ENCODE assay signal across 8 mouse cellular contexts in genomic region chr6:128032252-128033171, GRCm38 (mm10).
DNase-seq lines count a peak whose midpoint lies in the region; ATAC-seq and TF ChIP-seq lines count a peak whose summit lies in the region.

No protein-coding gene starts in this region.

- no peaks in the 10 kb centered on the region for H3K9me3 ChIP-seq in liver, embryonic 12.5 days (replicated peaks)
- H3K9me3 ChIP-seq in intestine, postnatal 0 days (ENCODE audit: control insufficient read depth), result no peaks in the 10 kb centered on the region
- H3K9me3 ChIP-seq in limb, embryonic 11.5 days (ENCODE audit: control insufficient read depth, low read length), result no peaks in the 10 kb centered on the region
- no peaks in the 10 kb centered on the region for H3K9me3 ChIP-seq in midbrain, postnatal 0 days (ENCODE audit: low read length)

- peaks cover 21% of the 10 kb centered on the region for H3K4me1 ChIP-seq in liver, embryonic 12.5 days
- 0 out of 2 replicates have a peak, but pooled peaks cover 3% of the 10 kb centered on the region for H3K4me1 ChIP-seq in intestine, postnatal 0 days (replicated peaks; ENCODE audit: control insufficient read depth, insufficient read depth, low read length)
- H3K4me1 ChIP-seq in limb, embryonic 11.5 days (ENCODE audit: control insufficient read depth, insufficient read depth, low read length), result peaks cover 40% of the 10 kb centered on the region
- peaks cover 16% of the 10 kb centered on the region; the same call in 1 of the 2 replicates for H3K4me1 ChIP-seq in midbrain, postnatal 0 days (ENCODE audit: insufficient read depth, low read length)

- no peak overlapping the region for H3K4me2 ChIP-seq in liver, embryonic 12.5 days
- peak overlapping the region; percentile 87 for H3K4me2 ChIP-seq in intestine, postnatal 0 days (replicated peaks; ENCODE audit: low read depth)
- H3K4me2 ChIP-seq in limb, embryonic 11.5 days (ENCODE audit: low read depth, severe bottlenecking), result peak overlapping the region; percentile 100
- peak overlapping the region; percentile 91 for H3K4me2 ChIP-seq in midbrain, postnatal 0 days (ENCODE audit: low read depth, low read length, poor library complexity, severe bottlenecking)

- no peaks in the 10 kb centered on the region for H3K36me3 ChIP-seq in liver, embryonic 12.5 days
- H3K36me3 ChIP-seq in intestine, postnatal 0 days (ENCODE audit: control insufficient read depth, insufficient read depth), result no peaks in the 10 kb centered on the region
- no peaks in the 10 kb centered on the region for H3K36me3 ChIP-seq in limb, embryonic 11.5 days (ENCODE audit: control insufficient read depth, insufficient read depth, low read length)
- no peaks in the 10 kb centered on the region for H3K36me3 ChIP-seq in midbrain, postnatal 0 days (ENCODE audit: insufficient read depth, low read length)

- peak; percentile 91 for TF ChIP-seq CTCF in intestine, postnatal 0 days (IDR thresholded peaks at IDR 0.05; ENCODE audit: low read depth)
- peak; percentile 91 for TF ChIP-seq CTCF in midbrain, postnatal 0 days (IDR thresholded peaks at IDR 0.05)

- 28% methylated on average over 16 of the region's 16 CpGs for WGBS in liver, embryonic 12.5 days (ENCODE audit: insufficient replicate concordance)
- WGBS in intestine, postnatal 0 days, result 33% methylated on average over 16 of the region's 16 CpGs
- WGBS in limb, embryonic 11.5 days, result 30% methylated on average over 16 of the region's 16 CpGs
- WGBS in midbrain, postnatal 0 days, result 33% methylated on average over 16 of the region's 16 CpGs

- peak; percentile 66 for DNase-seq in liver
- peak; percentile 93 for DNase-seq in embryo, embryonic 10.5 days (ENCODE audit: low spot score)
- peak; percentile 9 for DNase-seq in gonadal fat pad, adult 2 months (ENCODE audit: low read depth)
- peak; percentile 94 for DNase-seq in limb, embryonic 11.5 days (ENCODE audit: low spot score)
- peak; percentile 81 for DNase-seq in midbrain, postnatal 0 days (ENCODE audit: low spot score)
- peak; percentile 45 to 81 for DNase-seq in spleen, postnatal 4 days (ENCODE audit: low spot score in 2 of 2)

- no peak for ATAC-seq in liver, embryonic 12.5 days
- no peak for ATAC-seq in intestine, postnatal 0 days
- no peak for ATAC-seq in limb, embryonic 11.5 days (ENCODE audit: insufficient number of reproducible peaks, low FRiP score, low TSS enrichment, low read depth)
- no peak for ATAC-seq in midbrain, postnatal 0 days (ENCODE audit: low FRiP score)

- H3K4me3 ChIP-seq in liver, embryonic 12.5 days, result no peak overlapping the region
- H3K4me3 ChIP-seq in intestine, postnatal 0 days (ENCODE audit: low read depth, low read length), result no peak overlapping the region; the same call in 1 of the 2 replicates
- H3K4me3 ChIP-seq in limb, embryonic 11.5 days (ENCODE audit: low read depth, low read length), result peak overlapping the region; percentile 51; the same call in 1 of the 2 replicates
- H3K4me3 ChIP-seq in midbrain, postnatal 0 days (ENCODE audit: low read depth, low read length), result peak overlapping the region; percentile 48

- H3K27me3 ChIP-seq in liver, embryonic 12.5 days (replicated peaks), result peaks cover 50% of the 10 kb centered on the region
- H3K27me3 ChIP-seq in intestine, postnatal 0 days (replicated peaks; ENCODE audit: control insufficient read depth, insufficient read depth, low read length), result peaks cover 27% of the 10 kb centered on the region
- H3K27me3 ChIP-seq in limb, embryonic 11.5 days (ENCODE audit: control insufficient read depth, insufficient read depth, low read length), result peaks cover 4% of the 10 kb centered on the region; the same call in 1 of the 2 replicates
- H3K27me3 ChIP-seq in midbrain, postnatal 0 days (ENCODE audit: insufficient read depth, low read length), result no peaks in the 10 kb centered on the region

- no peak overlapping the region for H3K27ac ChIP-seq in liver, embryonic 12.5 days
- H3K27ac ChIP-seq in intestine, postnatal 0 days (ENCODE audit: low read depth, low read length), result no peak overlapping the region
- H3K27ac ChIP-seq in limb, embryonic 11.5 days (replicated peaks; ENCODE audit: low read depth, low read length), result no peak overlapping the region
- no peak overlapping the region for H3K27ac ChIP-seq in midbrain, postnatal 0 days (ENCODE audit: low read depth, low read length)

- no peak overlapping the region for H3K9ac ChIP-seq in liver, embryonic 12.5 days
- no peak overlapping the region for H3K9ac ChIP-seq in intestine, postnatal 0 days (ENCODE audit: low read depth, low read length)
- H3K9ac ChIP-seq in limb, embryonic 11.5 days (ENCODE audit: low read length), result no peak overlapping the region; the same call in 1 of the 2 replicates
- 0 out of 2 replicates have a peak overlapping the region, but pooled peaks have one; percentile 69 for H3K9ac ChIP-seq in midbrain, postnatal 0 days (replicated peaks; ENCODE audit: low read length, poor library complexity, severe bottlenecking)

Comparison
In these comparisons a context has a peak if more than half of its experiments do, and no peak if none do; other contexts are left out.
1. DNase-seq: peak in every context shown above with its lines; median percentile 94 in limb, embryonic 11.5 days; 93 in embryo, embryonic 10.5 days; 81 in midbrain, postnatal 0 days; 66 in liver; 63 in spleen, postnatal 4 days; 9 in gonadal fat pad, adult 2 months.
2. H3K4me3 ChIP-seq: peak in limb, embryonic 11.5 days (single experiment) and midbrain, postnatal 0 days (single experiment); none in liver, embryonic 12.5 days (single experiment) and intestine, postnatal 0 days (single experiment).